Mouse (Mus musculus): ENCODE measurements around the gene Ttc9. TPM values are rescaled to one million over a fixed set of nuclear protein-coding genes. Genes with fewer than 3 reads are reported as not detected.

Ttc9 gene
- polyA plus RNA-seq, 1 experiment from 2014 or later: 2.8 TPM

DNA sequence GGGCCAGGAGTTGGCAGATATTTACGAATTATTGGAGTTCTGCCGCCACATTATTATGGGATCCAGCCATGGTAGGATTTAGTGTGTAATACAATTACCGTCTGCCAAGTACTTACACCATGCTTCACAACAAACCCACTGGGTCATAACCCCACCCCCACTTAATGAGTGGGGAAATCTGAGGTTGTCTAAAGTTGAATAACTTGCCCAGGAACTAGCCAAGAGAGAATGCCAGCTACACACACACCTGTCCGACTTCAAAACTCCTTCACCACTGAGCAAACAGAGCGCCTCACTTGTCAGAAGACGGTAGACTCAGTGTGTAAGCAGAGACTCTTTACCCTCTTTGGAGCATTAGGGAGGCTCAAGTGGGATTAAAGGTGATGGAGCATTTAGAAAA lies 3.6 kb upstream of the Ttc9 start:
- peaks cover 44% of the 10 kb centered on the region for H3K27me3 ChIP-seq

DNA sequence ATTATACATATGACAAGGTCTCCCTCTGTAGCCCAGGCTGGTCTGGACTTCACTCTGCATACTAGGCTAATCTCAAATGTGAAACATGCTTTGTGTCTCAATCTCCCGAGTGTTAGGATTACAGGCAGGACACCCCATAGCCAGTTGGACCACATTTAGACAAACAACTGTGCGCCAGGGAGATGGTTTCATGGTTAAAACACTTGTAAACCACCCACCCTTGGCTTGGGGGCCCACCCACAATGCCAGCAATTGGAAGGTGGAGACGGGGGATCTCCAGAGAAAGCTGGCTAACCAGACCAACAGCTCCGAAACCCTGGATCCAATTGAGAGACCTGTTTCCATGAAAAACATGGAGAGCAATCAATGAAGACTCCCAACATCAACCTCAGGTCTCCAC lies 3.0 kb upstream of the Ttc9 start:
- ATAC-seq (ENCODE audit: insufficient number of reproducible peaks, insufficient read depth, low FRiP score, low TSS enrichment): no peak
- Histone ChIP-seq H3K4me1 (peaks cover 3% of the 10 kb centered on the region), H3K27ac (no peak overlapping the region), H3K9ac (no peak overlapping the region), H3K9me3 (no peaks in the 10 kb centered on the region), H3K36me3 (no peaks in the 10 kb centered on the region), H3K4me3 (no peak overlapping the region), H3K4me2 (replicated peaks) (no peak overlapping the region), H3K27me3 (peaks cover 51% of the 10 kb centered on the region)
- WGBS: 83% methylated on average over 4 of the region's 4 CpGs

More for the DNA sequence above, 3.6 kb upstream of the Ttc9 start:
- H3K36me3 ChIP-seq: no peaks in the 10 kb centered on the region
- H3K9me3 ChIP-seq: no peaks in the 10 kb centered on the region
- no peak overlapping the region for H3K27ac ChIP-seq
- no peak overlapping the region for H3K4me2 ChIP-seq (replicated peaks)
- ATAC-seq (ENCODE audit: insufficient number of reproducible peaks, insufficient read depth, low FRiP score, low TSS enrichment): no peak
- H3K4me1 ChIP-seq: peaks cover 3% of the 10 kb centered on the region
- no peak overlapping the region for H3K9ac ChIP-seq
- WGBS: 74% methylated on average over 6 of the region's 6 CpGs
- H3K4me3 ChIP-seq: no peak overlapping the region

DNA sequence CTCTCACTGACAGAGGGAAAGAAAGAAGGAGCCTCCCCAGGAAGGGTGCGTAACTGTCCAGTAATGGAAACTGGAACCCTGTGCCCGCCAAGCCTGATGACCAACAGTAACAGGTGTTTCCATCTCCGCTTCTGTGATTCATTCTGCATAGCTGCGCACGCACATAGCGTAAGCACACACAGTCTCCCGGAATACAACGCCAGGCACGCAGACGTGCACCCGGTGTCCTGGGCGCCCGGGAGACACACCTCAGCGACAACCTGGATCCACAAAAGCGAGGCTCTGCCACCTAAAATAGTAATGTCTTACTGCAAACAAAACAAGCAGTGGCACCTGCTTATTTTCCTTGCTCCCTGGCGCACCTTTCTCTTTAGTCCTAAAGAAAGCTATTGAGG lies 532 bp upstream of the Ttc9 start:
- WGBS: 1% methylated on average over 16 of the region's 16 CpGs
- Histone ChIP-seq H3K27ac (no peak overlapping the region), H3K36me3 (no peaks in the 10 kb centered on the region), H3K9ac (no peak overlapping the region), H3K4me1 (peaks cover 3% of the 10 kb centered on the region), H3K4me2 (replicated peaks) (peak overlapping the region; percentile 98), H3K4me3 (peak overlapping the region; percentile 58), H3K27me3 (peaks cover 61% of the 10 kb centered on the region), H3K9me3 (no peaks in the 10 kb centered on the region)
- ATAC-seq (ENCODE audit: insufficient number of reproducible peaks, insufficient read depth, low FRiP score, low TSS enrichment): no peak

DNA sequence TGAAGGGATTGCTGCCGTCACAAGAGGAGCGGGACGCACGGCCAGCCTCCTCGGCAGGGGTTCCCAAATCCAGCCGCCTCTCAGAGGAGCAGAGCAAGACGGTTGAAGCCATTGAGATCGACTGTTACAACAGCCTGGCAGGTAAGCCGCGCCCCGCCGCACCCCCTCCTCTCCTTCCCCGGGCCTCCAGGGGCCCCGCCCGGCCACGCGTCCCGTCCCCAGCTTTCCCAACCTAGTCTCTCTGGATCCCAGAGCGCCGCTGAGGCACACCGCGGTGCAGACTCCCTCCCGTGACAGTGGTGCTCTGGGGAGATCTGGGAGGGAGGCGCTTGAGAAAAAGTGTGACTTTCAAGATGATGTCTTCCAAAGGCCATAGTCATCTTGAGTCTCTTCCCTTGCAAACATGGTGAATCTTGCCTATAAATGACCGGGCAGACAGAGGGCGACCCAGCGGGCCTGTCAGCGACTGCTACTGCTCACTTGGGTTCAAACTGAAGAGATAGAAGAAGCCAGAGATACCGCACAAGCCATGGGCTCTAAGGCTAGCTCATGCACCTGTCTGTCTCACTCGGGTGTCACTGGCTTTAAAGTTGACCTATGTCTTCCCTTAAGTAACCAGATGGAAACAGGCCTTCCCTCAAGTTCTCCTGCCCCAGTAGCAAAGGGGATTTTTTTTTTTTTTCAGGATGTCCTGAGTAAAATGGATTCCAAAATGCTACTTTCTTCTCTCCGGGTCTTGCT lies 782 bp downstream of the Ttc9 start:
- Histone ChIP-seq H3K4me3 (peak overlapping the region; percentile 58), H3K9me3 (no peaks in the 10 kb centered on the region), H3K36me3 (no peaks in the 10 kb centered on the region), H3K27ac (no peak overlapping the region), H3K9ac (peak overlapping the region; percentile 70), H3K4me1 (peaks cover 3% of the 10 kb centered on the region), H3K27me3 (peaks cover 62% of the 10 kb centered on the region), H3K4me2 (replicated peaks) (peak overlapping the region; percentile 98)
- WGBS: 2% methylated on average over 30 of the region's 31 CpGs
- ATAC-seq (ENCODE audit: insufficient number of reproducible peaks, insufficient read depth, low FRiP score, low TSS enrichment): no peak

DNA sequence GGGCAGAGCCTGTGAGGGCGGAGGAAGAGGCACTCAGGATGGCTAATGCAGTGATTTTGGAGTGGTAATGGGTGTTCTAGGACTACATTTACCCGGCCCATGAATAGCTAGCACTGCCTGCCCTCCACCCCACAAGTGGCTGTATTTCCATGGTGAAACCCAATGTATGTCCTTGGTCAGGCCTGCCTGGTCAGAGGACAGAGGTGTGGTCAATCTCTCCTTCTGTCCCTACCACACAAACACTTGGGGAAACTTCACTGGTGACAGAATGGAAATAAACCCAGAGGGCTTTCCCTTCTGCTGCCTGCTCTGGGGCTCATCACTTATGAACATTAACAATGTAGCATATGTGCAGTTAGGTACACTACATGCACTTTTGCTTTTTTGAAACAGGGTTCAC lies 2.2 kb downstream of the Ttc9 start:
- 90% methylated on average over 2 of the region's 2 CpGs for WGBS
- Histone ChIP-seq H3K4me1 (peaks cover 3% of the 10 kb centered on the region), H3K9ac (no peak overlapping the region), H3K9me3 (no peaks in the 10 kb centered on the region), H3K27ac (no peak overlapping the region), H3K36me3 (no peaks in the 10 kb centered on the region), H3K4me2 (replicated peaks) (no peak overlapping the region), H3K27me3 (peaks cover 59% of the 10 kb centered on the region), H3K4me3 (no peak overlapping the region)
- ATAC-seq (ENCODE audit: insufficient number of reproducible peaks, insufficient read depth, low FRiP score, low TSS enrichment): no peak

DNA sequence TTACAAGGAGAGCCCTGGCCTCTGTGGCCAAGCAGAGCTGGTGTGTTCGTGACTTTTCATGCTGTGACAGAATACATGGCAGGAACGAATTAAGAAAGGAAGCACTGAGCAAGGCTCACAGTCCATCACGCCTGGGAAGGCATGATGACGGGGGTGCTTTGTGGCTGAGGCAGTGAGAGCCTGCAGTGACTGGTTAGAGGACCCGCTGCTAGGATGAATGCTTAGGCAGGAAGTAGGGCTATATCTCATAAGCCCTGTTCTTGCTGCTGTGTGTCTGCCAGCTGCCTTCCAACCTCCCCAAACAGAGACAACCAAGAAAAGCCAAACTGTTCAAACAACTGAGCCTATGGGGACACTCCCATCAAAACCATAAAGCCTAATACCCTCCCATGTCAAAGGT lies 9.6 kb downstream of the Ttc9 start:
- Histone ChIP-seq H3K36me3 (no peaks in the 10 kb centered on the region), H3K9ac (no peak overlapping the region), H3K4me2 (replicated peaks) (no peak overlapping the region), H3K9me3 (no peaks in the 10 kb centered on the region), H3K4me1 (no peaks in the 10 kb centered on the region), H3K27ac (no peak overlapping the region), H3K4me3 (no peak overlapping the region), H3K27me3 (0 out of 2 replicates have a peak, but pooled peaks cover under 1% of the 10 kb centered on the region)
- 62% methylated on average over 5 of the region's 5 CpGs for WGBS
- ATAC-seq (ENCODE audit: insufficient number of reproducible peaks, insufficient read depth, low FRiP score, low TSS enrichment): no peak

DNA sequence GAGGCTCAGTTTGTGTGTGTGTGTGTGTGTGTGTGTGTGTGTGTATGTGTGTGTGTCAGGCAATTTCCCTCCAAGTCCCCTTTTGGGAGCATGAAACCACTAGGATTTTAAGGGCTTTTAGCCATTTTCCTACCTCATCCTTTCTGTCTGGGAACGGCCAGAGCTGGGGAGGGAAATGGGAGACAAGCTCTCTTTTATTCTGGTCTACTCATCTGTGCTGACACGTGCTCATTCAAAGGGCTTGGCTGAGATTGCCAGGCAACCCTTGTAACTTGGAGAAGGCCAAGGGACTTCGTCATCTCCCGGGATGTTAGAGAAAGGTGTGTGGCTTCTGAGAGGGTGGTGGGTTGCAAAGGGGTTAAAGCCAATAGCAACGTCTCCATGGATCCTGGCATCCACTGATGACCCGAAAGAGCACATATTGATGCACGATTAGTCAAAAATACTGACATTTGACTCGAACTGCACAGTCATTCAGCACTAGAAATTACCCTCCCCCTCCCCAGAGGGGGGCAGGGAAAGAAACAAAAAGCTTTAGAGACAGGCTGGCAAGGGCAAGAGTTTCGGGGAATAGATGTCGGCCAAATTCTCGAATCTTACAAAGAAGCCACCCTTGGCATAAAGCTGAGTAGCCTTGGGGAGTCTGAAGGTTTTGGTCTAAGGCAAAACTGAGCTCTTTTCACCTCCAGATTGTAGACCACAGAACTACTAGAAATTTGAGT lies 11.5 kb downstream of the Ttc9 start:
- Histone ChIP-seq H3K9ac (no peak overlapping the region), H3K36me3 (no peaks in the 10 kb centered on the region), H3K4me3 (no peak overlapping the region), H3K27ac (no peak overlapping the region), H3K9me3 (no peaks in the 10 kb centered on the region), H3K4me1 (no peaks in the 10 kb centered on the region), H3K27me3 (no peaks in the 10 kb centered on the region), H3K4me2 (replicated peaks) (no peak overlapping the region)
- ATAC-seq (ENCODE audit: insufficient number of reproducible peaks, insufficient read depth, low FRiP score, low TSS enrichment): no peak
- WGBS: 56% methylated on average over 11 of the region's 11 CpGs

DNA sequence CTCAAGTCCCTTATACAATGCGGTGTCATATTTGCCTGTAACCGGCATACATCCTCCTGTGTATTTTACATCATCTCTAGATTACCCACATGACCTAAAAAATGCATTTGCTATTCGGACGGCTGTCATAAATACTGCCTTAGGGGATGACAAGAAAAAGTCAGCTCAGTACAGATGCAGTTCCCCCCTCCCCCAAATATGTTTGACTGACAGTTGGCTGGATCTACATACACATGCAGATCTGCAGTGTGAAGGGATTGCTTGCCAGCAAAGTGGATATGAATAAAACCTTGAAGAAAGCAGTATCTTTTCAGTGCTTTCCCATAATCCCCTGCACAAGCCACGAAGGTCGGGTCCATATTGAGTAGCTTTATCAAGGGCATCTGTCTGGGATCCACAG lies 15.8 kb downstream of the Ttc9 start:
- no peak overlapping the region for H3K27ac ChIP-seq
- no peak overlapping the region for H3K4me2 ChIP-seq (replicated peaks)
- H3K4me3 ChIP-seq: no peak overlapping the region
- no peaks in the 10 kb centered on the region for H3K4me1 ChIP-seq
- WGBS: 82% methylated on average over 6 of the region's 6 CpGs
- H3K9ac ChIP-seq: no peak overlapping the region
- no peaks in the 10 kb centered on the region for H3K27me3 ChIP-seq
- H3K9me3 ChIP-seq: no peaks in the 10 kb centered on the region
- no peak for ATAC-seq (ENCODE audit: insufficient number of reproducible peaks, insufficient read depth, low FRiP score, low TSS enrichment)
- H3K36me3 ChIP-seq: no peaks in the 10 kb centered on the region

DNA sequence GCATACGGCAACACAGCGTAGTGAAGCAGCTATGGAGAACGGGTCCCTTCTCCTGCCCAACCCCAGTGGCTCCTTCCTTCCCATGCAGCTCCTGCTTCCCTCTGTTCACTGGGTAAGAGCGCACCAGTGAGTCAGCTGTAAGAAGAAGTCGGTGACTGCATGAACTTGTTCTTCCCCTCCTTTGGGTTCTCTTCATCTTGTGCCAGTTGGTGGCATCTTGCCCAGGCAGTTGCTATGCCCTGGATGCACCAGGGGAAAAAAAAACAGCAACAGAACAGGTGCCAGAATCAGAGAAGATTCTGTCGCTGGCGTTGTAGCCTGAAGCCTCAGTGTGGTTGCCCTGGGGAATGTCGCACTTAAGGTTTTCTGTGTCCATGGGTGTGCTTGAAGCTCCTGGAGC lies 22.3 kb downstream of the Ttc9 start:
- 87% methylated on average over 8 of the region's 8 CpGs for WGBS
- no peak for ATAC-seq (ENCODE audit: insufficient number of reproducible peaks, insufficient read depth, low FRiP score, low TSS enrichment)
- Histone ChIP-seq H3K27ac (no peak overlapping the region), H3K36me3 (no peaks in the 10 kb centered on the region), H3K9me3 (no peaks in the 10 kb centered on the region), H3K27me3 (no peaks in the 10 kb centered on the region), H3K4me2 (replicated peaks) (no peak overlapping the region), H3K9ac (no peak overlapping the region), H3K4me1 (no peaks in the 10 kb centered on the region), H3K4me3 (no peak overlapping the region)

DNA sequence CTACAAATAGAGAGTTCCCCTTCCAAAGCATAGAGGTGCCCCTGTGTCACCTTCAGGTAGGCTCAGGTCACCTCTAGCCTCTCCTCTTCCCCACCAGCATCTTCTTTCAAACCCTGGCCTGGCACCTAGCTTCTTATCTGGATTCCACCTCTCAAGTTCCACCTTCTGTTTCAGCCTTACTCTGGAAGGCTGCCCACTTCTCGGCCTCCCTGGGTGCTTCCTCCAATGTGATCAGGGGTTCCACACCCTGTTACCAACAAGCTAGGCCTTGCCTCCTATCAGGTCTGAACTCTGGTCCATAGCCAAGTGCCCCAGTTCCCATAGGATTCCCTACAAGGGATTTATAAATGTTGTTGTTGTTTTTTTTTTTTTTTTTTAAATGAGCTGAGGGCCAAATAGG lies 26.3 kb downstream of the Ttc9 start:
- no peaks in the 10 kb centered on the region for H3K9me3 ChIP-seq
- ATAC-seq (ENCODE audit: insufficient number of reproducible peaks, insufficient read depth, low FRiP score, low TSS enrichment): no peak
- H3K4me1 ChIP-seq: no peaks in the 10 kb centered on the region
- H3K27me3 ChIP-seq: no peaks in the 10 kb centered on the region
- H3K36me3 ChIP-seq: no peaks in the 10 kb centered on the region
- H3K27ac ChIP-seq: no peak overlapping the region
- H3K4me2 ChIP-seq (replicated peaks): no peak overlapping the region
- no peak overlapping the region for H3K4me3 ChIP-seq
- no peak overlapping the region for H3K9ac ChIP-seq
- WGBS: 94% methylated on average over 1 of the region's 1 CpGs

DNA sequence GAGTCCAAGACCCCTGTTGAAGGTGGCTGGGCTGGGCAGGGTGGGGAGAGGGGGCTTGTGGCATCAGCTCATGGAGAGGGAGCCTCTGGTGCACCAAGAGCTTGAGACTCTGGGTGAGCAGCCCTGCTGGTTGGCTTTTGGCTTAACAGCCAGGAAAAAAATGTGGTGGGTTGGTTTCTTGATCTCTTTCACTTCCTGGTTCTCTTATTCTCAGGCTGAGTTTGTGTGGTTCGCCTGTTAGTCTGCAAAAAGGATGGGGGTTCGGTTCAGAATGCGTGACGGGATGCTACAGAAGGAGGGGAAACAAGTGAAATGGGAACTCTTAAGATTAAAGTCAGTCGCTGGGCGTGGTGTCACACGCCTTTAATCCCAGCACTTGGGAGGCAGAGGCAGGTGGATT lies 27.0 kb downstream of the Ttc9 start:
- Histone ChIP-seq H3K9me3 (no peaks in the 10 kb centered on the region), H3K27me3 (no peaks in the 10 kb centered on the region), H3K36me3 (no peaks in the 10 kb centered on the region), H3K9ac (no peak overlapping the region), H3K4me3 (no peak overlapping the region), H3K27ac (no peak overlapping the region), H3K4me2 (replicated peaks) (no peak overlapping the region), H3K4me1 (no peaks in the 10 kb centered on the region)
- 87% methylated on average over 7 of the region's 7 CpGs for WGBS
- no peak for ATAC-seq (ENCODE audit: insufficient number of reproducible peaks, insufficient read depth, low FRiP score, low TSS enrichment)

DNA sequence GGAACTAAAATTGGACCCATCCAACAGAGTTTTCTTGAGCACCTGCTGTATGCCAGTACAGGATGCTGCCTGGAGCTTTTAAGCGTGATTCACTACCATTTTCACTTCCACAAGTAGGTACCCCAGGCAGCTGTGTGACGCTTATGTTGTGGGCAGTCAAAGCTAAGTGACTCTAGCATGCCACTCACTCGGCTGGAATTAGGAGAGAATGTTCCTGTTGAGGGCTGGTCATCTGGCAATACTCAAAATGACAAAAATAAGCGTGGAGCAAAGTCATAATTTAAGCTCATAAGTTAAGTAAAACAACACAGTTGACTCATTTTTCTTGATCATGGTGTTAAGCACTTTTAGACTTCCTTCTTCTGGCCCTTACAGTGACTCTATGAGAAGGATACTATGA lies 31.0 kb downstream of the Ttc9 start:
- Histone ChIP-seq H3K27ac (no peak overlapping the region), H3K4me1 (no peaks in the 10 kb centered on the region), H3K4me3 (no peak overlapping the region), H3K4me2 (replicated peaks) (no peak overlapping the region), H3K9me3 (no peaks in the 10 kb centered on the region), H3K27me3 (no peaks in the 10 kb centered on the region), H3K9ac (no peak overlapping the region), H3K36me3 (no peaks in the 10 kb centered on the region)
- 82% methylated on average over 4 of the region's 4 CpGs for whole genome bisulfite sequencing
- ATAC-seq (ENCODE audit: insufficient number of reproducible peaks, insufficient read depth, low FRiP score, low TSS enrichment): no peak

Data from embryonic facial prominence, embryonic 12.5 days (tissue).